Mouse (Mus musculus): ENCODE data around the gene Dock9. TPM values are rescaled to one million over a fixed set of nuclear protein-coding genes. Genes with fewer than 3 reads are reported as not detected.
"Not testable (repeated sequence)": the region's sequence is repeated elsewhere in the genome, so short reads cannot be mapped to it uniquely, and the experiment has no call there.

Gene Dock9
- total and polyA plus RNA-seq, 3 experiments: 19.8 to 25.7 (median 24.0) TPM

DNA sequence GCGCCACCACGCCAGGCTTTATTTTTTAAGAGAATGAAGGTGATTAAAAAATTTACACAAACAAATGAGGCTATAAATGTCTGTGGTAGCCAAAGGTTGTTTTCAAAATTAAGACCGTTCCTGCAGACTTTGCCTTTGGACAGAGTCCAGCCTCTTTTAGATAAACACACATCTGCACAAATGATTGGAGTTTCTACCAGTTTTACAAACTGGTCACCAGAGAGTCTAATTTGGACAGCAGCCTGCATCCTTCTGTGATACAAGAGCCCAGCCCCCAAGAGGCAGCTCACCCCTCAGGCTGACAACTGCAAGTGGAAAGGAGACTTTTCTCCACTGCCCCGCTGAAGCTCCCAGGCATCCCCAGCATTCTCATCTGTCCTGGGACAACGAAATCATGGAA lies 76.2 kb downstream of the Dock9 start:
- H3K4me1 ChIP-seq (ENCODE audit: control insufficient read depth, insufficient read depth, low read length): peaks cover 7% of the 10 kb centered on the region
- H3K27me3 ChIP-seq (ENCODE audit: control insufficient read depth, insufficient read depth, low read length): no peaks in the 10 kb centered on the region
- no peak for TF ChIP-seq POLR2A (IDR thresholded peaks at IDR 0.05; ENCODE audit: insufficient read depth, low read depth, low read length)
- peak; percentile 12; the same call in 1 of the 2 replicates for TF ChIP-seq CTCF (IDR thresholded peaks at IDR 0.05)
- 0 out of 2 replicates have a peak, but pooled peaks cover 1% of the 10 kb centered on the region for H3K79me2 ChIP-seq (replicated peaks; ENCODE audit: control insufficient read depth, insufficient read depth, low read length)
- peak in 1 of 2 experiments; percentile 53 for DNase-seq
- intact Hi-C loops (cut with DNase I): no loop called here
- WGBS: 40% methylated on average over 5 of the region's 5 CpGs
- no peak overlapping the region; the same call in 1 of the 2 replicates for H3K27ac ChIP-seq
- H3K9ac ChIP-seq (ENCODE audit: low read depth, low read length): no peak overlapping the region
- no peak overlapping the region for H3K4me3 ChIP-seq
- no peaks in the 10 kb centered on the region for H3K36me3 ChIP-seq (ENCODE audit: control insufficient read depth, insufficient read depth, low read length)

DNA sequence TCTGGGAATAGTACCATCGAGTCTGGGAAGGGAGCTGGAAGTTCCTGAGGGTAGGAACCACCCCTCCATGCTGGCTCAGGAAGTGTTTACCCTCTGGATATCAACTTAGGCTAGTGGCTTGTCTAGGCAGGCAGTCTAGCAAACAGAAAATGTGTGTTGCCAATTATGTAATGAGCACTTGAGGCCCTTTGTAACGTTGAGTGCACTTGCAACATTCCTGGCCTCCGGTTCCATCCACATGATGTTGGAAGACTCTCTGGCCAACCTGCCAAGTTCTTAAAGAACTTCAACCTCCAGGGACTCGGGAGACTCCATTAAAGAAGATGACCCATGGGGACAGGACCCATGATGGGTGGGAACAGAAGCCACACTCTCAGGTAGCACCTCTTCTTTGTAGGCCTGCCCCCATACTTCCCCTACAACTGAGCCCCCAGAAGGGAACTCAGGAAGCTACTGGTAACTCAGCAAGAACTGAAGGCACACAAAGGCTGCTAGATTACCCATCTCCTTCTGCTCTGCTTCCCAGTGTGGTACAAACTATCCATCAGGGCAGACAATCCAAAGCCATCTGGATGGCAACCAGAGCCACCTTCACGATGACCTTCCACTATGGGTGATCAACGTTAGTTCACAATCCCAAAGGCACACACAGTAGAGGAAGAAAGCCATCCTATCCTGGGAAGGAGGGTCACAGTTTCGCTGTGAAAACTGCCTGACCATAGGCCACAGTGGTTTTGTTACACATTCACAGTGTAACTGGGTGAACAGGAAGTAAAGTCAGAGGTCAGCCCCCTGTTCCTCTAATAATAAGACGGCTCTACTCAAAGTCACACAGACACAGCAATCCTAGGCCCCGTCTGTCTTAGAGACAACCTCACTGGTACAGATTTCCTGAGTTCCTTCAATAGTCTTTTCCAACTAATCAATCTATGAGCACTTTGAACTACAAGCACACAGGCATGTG lies 77.7 kb downstream of the Dock9 start:
- 0 out of 2 replicates have a peak, but pooled peaks cover 1% of the 10 kb centered on the region for H3K79me2 ChIP-seq (replicated peaks; ENCODE audit: control insufficient read depth, insufficient read depth, low read length)
- 47% methylated on average over 9 of the region's 9 CpGs for WGBS
- DNase-seq: peak; percentile 51 to 63
- no peak overlapping the region for H3K4me3 ChIP-seq
- intact Hi-C loops (cut with DNase I): no loop called here
- peak; percentile 87 for TF ChIP-seq EP300 (IDR thresholded peaks at IDR 0.05; ENCODE audit: insufficient read depth, low read depth, low read length)
- TF ChIP-seq CTCF (IDR thresholded peaks at IDR 0.05): no peak
- no peak for TF ChIP-seq POLR2A (IDR thresholded peaks at IDR 0.05; ENCODE audit: insufficient read depth, low read depth, low read length)
- H3K36me3 ChIP-seq (ENCODE audit: control insufficient read depth, insufficient read depth, low read length): no peaks in the 10 kb centered on the region
- no peaks in the 10 kb centered on the region for H3K27me3 ChIP-seq (ENCODE audit: control insufficient read depth, insufficient read depth, low read length)
- peak overlapping the region; percentile 38 for H3K27ac ChIP-seq
- peaks cover 7% of the 10 kb centered on the region for H3K4me1 ChIP-seq (ENCODE audit: control insufficient read depth, insufficient read depth, low read length)
- no peak overlapping the region for H3K9ac ChIP-seq (ENCODE audit: low read depth, low read length)

DNA sequence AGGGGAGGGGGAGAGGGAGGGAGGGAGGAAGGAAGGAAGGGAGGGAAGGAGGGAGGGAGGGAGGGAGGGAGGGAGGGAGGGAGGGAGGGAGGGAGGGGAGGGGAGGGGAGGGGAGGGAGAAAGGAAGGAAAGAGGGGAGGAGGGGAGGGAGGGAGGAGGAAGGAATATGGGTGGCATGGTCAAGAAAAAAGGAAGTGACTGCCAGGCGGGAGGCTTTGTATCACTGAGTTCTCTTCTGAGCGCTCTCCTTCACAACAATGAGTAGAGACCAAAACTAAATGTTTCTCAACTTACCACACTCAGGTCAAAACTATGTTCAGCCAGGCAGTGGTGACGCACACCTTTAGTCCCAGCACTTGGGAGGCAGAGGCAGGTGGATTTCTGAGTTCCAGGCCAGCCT lies 82.8 kb downstream of the Dock9 start:
- DNase-seq; H3K4me3 ChIP-seq; H3K36me3 ChIP-seq (ENCODE audit: control insufficient read depth, insufficient read depth, low read length); H3K27me3 ChIP-seq (ENCODE audit: control insufficient read depth, insufficient read depth, low read length); H3K27ac ChIP-seq; H3K79me2 ChIP-seq (replicated peaks; ENCODE audit: control insufficient read depth, insufficient read depth, low read length); H3K9ac ChIP-seq (ENCODE audit: low read depth, low read length): not testable (repeated sequence)
- intact Hi-C loops (cut with DNase I): loop anchor here (5.0 kb wide), 1 partner anchor 38 kb away; no protein-coding TSS in a partner anchor
- H3K4me1 ChIP-seq (ENCODE audit: control insufficient read depth, insufficient read depth, low read length): peaks cover 16% of the 10 kb centered on the region
- 80% methylated on average over 3 of the region's 3 CpGs for WGBS

DNA sequence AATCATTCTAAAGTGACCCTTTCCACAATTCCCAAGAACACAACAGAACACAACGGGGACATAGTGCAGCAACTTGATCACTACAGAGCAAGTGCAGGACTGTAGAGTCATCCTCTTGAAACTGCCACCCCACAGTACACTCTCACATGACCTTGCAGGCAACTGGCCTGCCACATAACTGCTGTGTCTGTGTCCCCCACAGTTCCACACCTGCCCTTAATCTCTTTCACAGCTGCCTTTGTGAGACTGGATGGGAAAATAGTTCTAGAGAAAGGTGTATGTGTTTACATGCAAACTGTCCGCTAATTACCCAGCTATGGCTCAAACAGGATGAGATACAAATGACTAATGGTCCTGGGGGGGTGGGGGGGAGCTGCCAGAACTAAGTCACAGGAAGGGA lies 83.4 kb downstream of the Dock9 start:
- no peaks in the 10 kb centered on the region for H3K36me3 ChIP-seq (ENCODE audit: control insufficient read depth, insufficient read depth, low read length)
- H3K79me2 ChIP-seq (replicated peaks; ENCODE audit: control insufficient read depth, insufficient read depth, low read length): no peaks in the 10 kb centered on the region
- H3K27me3 ChIP-seq (ENCODE audit: control insufficient read depth, insufficient read depth, low read length): no peaks in the 10 kb centered on the region
- no peak overlapping the region for H3K9ac ChIP-seq (ENCODE audit: low read depth, low read length)
- peaks cover 14% of the 10 kb centered on the region for H3K4me1 ChIP-seq (ENCODE audit: control insufficient read depth, insufficient read depth, low read length)
- no peak for TF ChIP-seq CTCF (IDR thresholded peaks at IDR 0.05)
- no peak for TF ChIP-seq POLR2A (IDR thresholded peaks at IDR 0.05; ENCODE audit: insufficient read depth, low read depth, low read length)
- no peak for TF ChIP-seq EP300 (IDR thresholded peaks at IDR 0.05; ENCODE audit: insufficient read depth, low read depth, low read length)
- 45% methylated on average over 2 of the region's 2 CpGs for WGBS
- intact Hi-C loops (cut with DNase I): loop anchor here (5.0 kb wide), 1 partner anchor 38 kb away; no protein-coding TSS in a partner anchor
- no peak overlapping the region for H3K4me3 ChIP-seq
- no peak for DNase-seq
- H3K27ac ChIP-seq: no peak overlapping the region

DNA sequence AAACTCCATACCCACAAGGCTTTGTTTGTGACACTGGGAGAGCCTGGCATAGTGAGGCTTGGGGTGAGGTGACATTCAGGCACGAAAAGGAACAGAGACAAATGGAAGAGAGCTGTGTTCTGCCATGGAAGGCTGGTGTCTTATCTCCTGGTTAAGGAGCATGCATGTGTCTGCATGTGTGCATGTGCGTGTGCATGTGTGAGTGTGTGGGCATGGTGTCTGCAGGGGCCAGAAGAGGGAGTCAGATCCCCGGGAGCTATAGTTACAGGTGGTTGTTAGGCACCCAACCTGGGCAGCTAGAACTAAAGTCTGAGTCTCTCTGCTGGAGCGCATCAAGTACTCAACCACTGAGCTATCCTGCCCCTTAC lies 83.8 kb downstream of the Dock9 start:
- H3K9ac ChIP-seq (ENCODE audit: low read depth, low read length): no peak overlapping the region
- TF ChIP-seq EP300 (IDR thresholded peaks at IDR 0.05; ENCODE audit: insufficient read depth, low read depth, low read length) (no peak), POLR2A (IDR thresholded peaks at IDR 0.05; ENCODE audit: insufficient read depth, low read depth, low read length) (no peak), CTCF (IDR thresholded peaks at IDR 0.05) (no peak)
- intact Hi-C loops (cut with DNase I): loop anchor here (5.0 kb wide), 1 partner anchor 38 kb away; no protein-coding TSS in a partner anchor
- H3K79me2 ChIP-seq (replicated peaks; ENCODE audit: control insufficient read depth, insufficient read depth, low read length): no peaks in the 10 kb centered on the region
- H3K4me3 ChIP-seq: no peak overlapping the region
- H3K36me3 ChIP-seq (ENCODE audit: control insufficient read depth, insufficient read depth, low read length): no peaks in the 10 kb centered on the region
- no peak overlapping the region for H3K27ac ChIP-seq
- WGBS: 76% methylated on average over 4 of the region's 4 CpGs
- no peak for DNase-seq
- no peaks in the 10 kb centered on the region for H3K27me3 ChIP-seq (ENCODE audit: control insufficient read depth, insufficient read depth, low read length)
- peaks cover 14% of the 10 kb centered on the region for H3K4me1 ChIP-seq (ENCODE audit: control insufficient read depth, insufficient read depth, low read length)

DNA sequence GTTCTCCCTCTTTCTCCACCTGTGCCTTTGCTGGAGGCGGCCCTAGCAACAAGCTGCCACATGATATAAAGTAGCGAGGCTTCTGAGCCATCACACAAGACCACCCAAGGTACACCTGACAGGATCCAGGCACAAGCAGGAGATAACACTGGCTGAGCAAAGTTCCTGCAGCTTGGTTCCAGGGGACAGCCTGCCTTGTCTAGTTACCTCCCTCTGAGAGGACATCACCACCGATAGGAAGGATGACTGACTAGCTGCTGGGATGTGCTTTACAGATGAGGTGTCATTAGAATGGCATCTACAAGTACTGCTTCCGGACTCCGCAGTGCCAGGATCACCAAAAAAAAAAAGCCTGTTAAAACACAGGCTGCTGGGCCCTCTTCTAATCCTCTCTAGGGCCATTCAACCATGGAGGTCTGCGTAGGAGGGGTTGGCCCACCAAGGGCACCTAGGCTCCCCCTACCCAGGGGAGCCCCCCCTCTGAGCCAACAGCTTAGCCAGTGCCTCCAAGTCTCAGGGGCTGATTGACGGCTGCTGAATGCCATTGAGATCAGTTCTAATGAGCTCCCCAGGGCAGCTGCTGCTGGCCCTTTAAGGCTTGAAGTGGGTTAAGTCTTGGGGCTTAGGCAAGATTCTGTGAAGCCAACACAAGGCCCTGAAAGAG lies 84.3 kb downstream of the Dock9 start:
- Histone ChIP-seq H3K27me3 (ENCODE audit: control insufficient read depth, insufficient read depth, low read length) (no peaks in the 10 kb centered on the region), H3K27ac (no peak overlapping the region), H3K4me1 (ENCODE audit: control insufficient read depth, insufficient read depth, low read length) (peaks cover 14% of the 10 kb centered on the region), H3K9ac (ENCODE audit: low read depth, low read length) (no peak overlapping the region), H3K36me3 (ENCODE audit: control insufficient read depth, insufficient read depth, low read length) (no peaks in the 10 kb centered on the region), H3K79me2 (replicated peaks; ENCODE audit: control insufficient read depth, insufficient read depth, low read length) (no peaks in the 10 kb centered on the region), H3K4me3 (no peak overlapping the region)
- WGBS: 46% methylated on average over 7 of the region's 7 CpGs
- intact Hi-C loops (cut with DNase I): loop anchor here (5.0 kb wide), 1 partner anchor 39 kb away; no protein-coding TSS in a partner anchor
- DNase-seq: no peak
- TF ChIP-seq EP300 (IDR thresholded peaks at IDR 0.05; ENCODE audit: insufficient read depth, low read depth, low read length): no peak
- TF ChIP-seq CTCF (IDR thresholded peaks at IDR 0.05): no peak
- no peak for TF ChIP-seq POLR2A (IDR thresholded peaks at IDR 0.05; ENCODE audit: insufficient read depth, low read depth, low read length)
